Mouse (Mus musculus) mature B cell (primary cell): ENCODE results near the gene Psmb10.

Experiments used
- in situ Hi-C: fragments of 300-500 bp; cut with MboI; formaldehyde crosslinking; loops from 2 replicates; pipeline ENCODE4 v1.14.3; 2019

Psmb10 gene

GRCm38 (mm10) chr8:105937496-105938305 lies 543 bp downstream of the Psmb10 start:
- in situ Hi-C loops: loop anchor here (25.0 kb wide), 1 partner anchor 225 kb away; the partner anchor contains the start of genes 4933405L10Rik, Acd, Enkd1 and Pard6a

DNA sequence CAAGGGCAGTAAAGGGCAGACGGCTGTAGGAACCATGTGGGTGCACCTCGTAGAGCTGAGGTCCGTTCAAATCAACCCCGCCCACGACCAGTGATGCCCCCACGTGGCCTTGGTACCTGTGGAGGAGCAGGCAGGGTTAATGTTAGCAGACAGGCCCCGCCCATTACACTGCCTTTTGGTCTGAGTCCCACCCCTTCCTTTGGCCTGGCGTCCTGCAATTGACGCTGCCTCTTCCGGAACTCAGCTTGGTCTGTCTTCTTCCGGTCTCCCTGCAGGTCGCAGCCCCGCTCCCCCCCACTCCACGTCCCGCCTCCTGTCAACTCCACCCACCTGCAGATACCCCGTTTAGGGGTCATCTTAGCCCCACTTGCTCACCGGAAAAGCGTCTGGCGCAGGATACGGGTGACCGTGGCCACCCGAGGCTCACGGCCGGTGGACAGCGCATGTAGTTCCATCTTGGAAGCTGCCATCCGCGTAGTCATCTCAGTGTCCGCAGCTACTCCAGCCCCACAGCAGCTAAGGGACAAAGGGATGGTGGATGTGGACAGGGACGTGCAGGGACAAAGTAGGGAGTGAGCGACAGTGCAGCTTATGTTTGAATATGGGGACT lies 1.3 kb downstream of the Psmb10 start:
- in situ Hi-C loops: loop anchor here (25.0 kb wide), 1 partner anchor 225 kb away; the partner anchor contains the start of genes 4933405L10Rik, Acd, Enkd1 and Pard6a

GRCm38 (mm10) chr8:105935863-105936603 lies 2.2 kb downstream of the Psmb10 start:
- in situ Hi-C loops: loop anchor here (25.0 kb wide), 1 partner anchor 224 kb away; the partner anchor contains the start of genes 4933405L10Rik, Acd, Enkd1 and Pard6a

DNA sequence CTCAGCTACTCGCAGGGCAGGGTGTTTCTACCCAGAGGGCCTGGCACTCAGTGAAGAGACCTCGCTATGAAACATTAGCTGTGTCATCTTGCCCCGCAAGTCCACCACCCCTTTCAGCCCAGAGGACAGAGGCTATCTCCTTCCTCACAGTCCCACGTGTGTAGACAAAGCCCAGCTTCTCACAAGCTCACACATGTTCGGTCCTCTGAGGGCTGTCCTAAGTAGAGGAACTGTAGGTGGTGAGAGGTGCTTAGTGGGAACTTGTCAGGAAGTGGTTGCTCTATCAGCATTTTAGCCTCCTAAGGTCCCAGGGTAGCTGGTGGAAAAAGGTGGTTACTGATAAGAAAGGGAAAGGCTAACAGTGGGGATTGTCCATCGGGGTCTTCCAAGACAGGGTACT lies 3.1 kb downstream of the Psmb10 start:
- in situ Hi-C loops: loop anchor here (25.0 kb wide), 1 partner anchor 223 kb away; the partner anchor contains the start of genes 4933405L10Rik, Acd, Enkd1 and Pard6a

DNA sequence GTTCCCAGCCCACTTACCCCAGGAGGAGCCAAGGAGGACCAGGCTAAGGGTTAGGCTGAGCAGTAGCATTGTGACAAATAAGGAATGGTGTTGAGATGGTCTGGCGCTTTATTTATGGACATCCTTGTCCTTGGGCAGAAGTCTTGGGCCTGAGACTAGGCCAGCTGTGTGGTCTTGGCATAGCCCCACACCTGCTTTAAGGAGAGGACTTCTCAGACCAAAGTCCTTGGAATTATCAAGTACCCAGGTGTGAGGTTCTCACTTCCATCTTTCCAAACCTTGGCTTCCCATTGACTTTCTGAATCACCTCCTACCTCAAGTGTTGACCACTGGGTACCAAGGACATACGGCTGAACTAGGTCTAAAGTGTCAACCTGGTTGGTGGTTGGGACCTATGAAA lies 4.5 kb downstream of the Psmb10 start, which contains the start of gene Ctrl:
Gene Ctrl (minus strand): TSS at position 101 of the 400 bp plus-strand sequence.
- in situ Hi-C loops: loop anchor here (25.0 kb wide), 1 partner anchor 221 kb away; the partner anchor contains the start of genes 4933405L10Rik, Acd, Enkd1 and Pard6a

GRCm38 (mm10) chr8:105932525-105932924 lies 5.7 kb downstream of the Psmb10 start:
- in situ Hi-C loops: loop anchor here (25.0 kb wide), 1 partner anchor 220 kb away; the partner anchor contains the start of genes 4933405L10Rik, Acd, Enkd1 and Pard6a

GRCm38 (mm10) chr8:105931271-105931670 lies 7.0 kb downstream of the Psmb10 start:
- in situ Hi-C loops: loop anchor here (25.0 kb wide), 1 partner anchor 219 kb away; the partner anchor contains the start of genes 4933405L10Rik, Acd, Enkd1 and Pard6a

DNA sequence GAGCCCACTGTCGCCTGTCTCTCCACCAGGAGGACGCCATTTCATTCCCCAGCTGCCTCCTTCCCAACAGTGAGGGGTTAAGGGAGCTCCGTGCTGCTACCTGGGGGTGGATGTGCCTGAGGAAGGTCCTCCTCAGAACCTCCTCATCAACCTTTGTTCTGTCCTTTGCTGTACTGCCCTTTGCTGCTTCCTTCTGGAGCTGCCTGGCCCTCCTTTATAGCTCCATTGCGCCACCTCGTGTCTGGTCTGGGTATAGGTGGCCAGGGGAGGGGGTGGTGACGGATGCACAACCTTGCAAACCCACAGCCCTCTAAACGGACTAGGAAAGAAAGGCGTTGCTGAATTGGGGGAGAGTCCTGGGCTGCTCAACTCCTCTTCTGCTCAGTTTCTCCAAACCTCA lies 7.6 kb downstream of the Psmb10 start:
- in situ Hi-C loops: loop anchor here (25.0 kb wide), 1 partner anchor 218 kb away; the partner anchor contains the start of genes 4933405L10Rik, Acd, Enkd1 and Pard6a

DNA sequence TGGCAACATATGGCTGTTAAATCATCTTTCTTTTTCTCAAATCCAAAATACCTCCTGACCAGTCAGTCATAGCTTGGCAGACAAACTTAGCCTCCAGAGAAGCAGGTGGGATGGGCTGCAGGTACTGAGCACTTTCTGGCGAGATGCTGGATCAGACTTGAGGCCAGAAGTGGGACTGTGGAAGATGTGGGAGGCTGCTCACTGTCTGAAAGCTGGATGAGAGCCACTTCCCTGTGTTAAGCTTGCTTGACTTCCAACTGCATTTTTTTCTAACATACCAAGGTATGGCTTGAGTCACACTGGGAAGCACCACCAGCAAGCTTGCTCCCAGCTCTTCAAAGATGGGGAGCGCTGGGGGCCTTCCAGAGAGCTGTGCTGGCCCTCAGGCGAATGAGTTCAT lies 13.1 kb downstream of the Psmb10 start:
- in situ Hi-C loops: loop anchor here (25.0 kb wide), 1 partner anchor 213 kb away; the partner anchor contains the start of genes 4933405L10Rik, Acd, Enkd1 and Pard6a

DNA sequence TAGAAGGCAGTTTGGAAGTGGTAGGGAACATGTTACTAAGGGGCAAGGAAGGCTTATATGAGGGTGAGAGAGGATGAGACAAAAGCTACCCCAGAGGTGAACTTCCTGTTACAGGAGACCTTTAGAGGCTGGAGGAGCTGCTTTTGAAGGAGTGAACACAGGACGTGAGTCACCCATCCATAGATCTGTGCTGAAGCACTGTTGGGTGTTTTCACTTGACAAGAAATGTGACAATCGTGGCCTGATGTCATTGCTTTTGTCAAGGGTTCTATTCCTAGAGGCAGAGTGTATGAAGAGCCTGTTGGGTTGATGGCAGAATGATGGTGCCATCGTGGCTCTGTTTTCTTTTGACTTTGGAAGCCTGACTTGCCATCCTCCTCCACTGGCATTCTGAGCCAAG lies 18.9 kb downstream of the Psmb10 start:
- in situ Hi-C loops: no loop called here

DNA sequence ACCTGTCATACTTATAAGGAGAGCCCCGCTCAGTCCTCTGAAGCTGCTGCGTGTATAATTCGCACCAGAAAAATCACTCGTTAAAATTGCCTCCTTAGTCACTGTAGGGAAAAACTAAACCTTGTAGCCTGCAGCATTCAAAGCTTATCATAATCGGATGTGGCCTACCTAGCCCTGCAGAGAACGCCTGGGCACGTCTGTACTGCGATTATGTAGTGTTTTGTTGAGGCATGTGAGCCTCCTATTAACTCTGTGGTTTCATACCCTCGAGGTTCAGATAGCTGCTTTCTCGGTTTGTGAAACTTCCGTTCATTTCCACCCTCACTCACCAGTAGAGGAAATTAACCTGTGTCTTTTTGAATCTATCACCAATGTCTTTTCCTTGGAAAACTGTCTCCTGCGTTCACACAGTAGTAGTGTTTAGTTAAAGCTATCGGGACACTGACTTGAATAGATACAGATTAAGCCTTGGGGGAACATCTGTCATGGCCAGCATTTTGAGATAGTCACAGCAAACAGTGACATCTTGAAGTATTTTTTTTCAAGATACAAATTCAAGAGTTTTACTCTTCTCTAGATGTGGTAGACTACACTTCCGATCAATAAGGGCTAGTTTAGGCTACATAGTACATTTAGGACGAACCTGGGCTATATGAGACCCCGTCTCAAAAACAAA lies 37.2 kb downstream of the Psmb10 start:
- in situ Hi-C loops: no loop called here

DNA sequence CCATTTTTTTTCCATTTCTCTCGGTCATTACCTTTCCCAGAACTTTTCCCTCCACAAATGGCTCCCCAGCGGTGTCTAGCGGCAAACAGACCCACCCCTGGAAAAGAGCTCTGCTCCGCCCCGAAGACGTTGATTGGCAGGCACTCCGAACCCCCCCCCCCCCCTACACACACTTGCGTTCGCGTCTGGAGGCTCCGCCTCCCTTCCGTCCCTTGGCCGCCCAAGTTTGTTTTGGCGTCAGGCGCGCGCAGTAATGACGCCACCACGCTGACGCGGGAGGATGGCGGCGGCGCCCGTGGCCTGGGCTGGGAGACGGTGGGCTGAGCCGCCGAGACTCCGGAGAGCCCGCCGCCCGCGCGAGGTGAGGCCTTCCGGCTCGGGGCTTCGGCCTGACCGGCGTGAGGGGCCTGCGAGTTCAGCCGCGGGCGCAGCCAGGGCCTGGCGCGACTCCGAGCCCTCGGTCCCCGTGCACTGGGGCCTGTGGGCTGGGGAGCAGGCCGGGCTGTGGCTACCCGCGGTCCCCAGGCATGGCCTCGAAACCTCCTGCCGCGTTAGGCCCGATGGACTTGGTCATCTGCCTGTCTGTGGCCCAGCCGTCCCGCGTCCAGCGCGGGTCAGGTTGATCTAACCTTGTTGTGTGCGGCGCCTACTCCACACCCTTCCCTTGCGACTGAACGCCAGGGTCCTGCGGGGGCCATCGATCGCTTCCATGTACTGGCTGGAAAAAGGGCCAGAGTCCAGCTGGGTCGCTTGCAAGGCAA lies 37.9 kb downstream of the Psmb10 start, which contains the start of gene Pskh1:
Gene Pskh1 (plus strand): TSS at position 262 of the 761 bp plus-strand sequence.
- in situ Hi-C loops: no loop called here

DNA sequence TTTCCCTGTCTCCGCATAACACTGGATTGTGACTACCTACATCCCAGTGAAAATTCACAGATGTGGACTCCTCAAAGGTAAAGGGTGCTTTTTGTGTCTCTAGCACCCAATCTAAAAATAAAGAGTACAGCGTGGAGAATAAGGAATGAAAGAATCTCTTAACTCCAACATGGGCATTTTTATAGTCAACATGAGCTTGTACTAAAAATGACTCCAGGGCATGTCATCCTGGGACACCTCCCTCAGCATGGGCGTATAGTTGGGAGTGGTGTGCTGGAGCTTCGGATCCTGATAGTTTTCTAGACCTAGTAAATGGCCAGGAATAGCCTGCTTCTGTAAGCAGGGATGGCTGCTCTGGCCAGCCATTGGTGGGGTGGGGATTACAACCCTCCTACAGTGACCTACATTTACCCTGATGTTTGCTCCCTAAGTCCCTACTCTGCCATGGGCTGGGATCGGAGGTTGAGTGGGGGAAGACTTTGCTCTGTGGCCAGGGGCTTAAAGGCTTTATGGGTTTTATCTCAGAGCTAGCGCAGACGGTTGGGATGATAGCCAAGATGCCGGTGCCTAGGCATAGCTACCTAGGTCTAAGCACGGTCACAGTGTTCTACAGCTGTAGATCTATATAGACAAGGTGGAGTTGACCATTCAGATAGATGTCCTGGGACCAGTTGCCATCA lies 40.3 kb downstream of the Psmb10 start:
- in situ Hi-C loops: no loop called here

- in situ Hi-C loops: no loop called here
These were observed 44.9 kb downstream of the Psmb10 start, which contains the start of gene Nrn1l for GRCm38 (mm10) chr8:105893339-105893738. TSS of gene Nrn1l (plus strand) at chr8:105893567.

DNA sequence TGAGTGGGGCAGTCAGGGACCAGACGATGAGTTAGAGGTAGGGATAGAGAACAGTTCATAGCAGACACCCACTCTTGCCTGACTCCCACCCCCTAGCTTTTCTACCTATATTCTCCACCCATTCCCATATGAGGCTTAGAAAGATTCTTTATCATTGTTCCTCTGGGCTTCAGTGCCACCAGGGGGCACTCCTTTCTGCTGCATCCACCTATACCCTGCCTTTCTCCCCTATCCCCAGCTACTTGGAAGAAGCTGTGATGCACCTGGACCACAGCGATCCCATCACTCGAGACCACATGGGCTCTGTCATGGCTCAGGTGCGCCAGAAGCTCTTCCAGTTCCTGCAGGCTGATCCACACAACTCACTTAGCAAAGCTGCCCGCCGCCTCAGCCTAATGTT lies 45.8 kb downstream of the Psmb10 start:
- in situ Hi-C loops: no loop called here

DNA sequence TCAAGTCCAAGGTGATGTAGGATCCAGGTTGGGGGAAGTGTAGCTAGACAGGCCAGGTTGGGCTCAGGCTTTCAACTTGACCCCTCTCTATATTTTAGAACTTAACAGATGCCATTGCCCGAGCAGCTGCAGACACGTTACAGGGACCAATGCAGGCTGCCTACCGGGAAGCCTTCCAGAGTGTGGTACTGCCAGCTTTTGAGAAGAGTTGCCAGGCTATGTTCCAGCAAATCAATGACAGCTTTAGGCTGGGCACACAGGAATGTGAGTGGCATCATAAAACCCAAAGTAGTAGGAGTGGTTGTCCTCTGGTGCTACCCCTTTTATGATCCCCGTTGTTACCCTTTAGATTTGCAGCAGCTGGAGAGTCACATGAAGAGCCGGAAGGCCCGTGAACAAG lies 47.4 kb downstream of the Psmb10 start:
- in situ Hi-C loops: no loop called here

- in situ Hi-C loops: no loop called here
These were observed 48.3 kb downstream of the Psmb10 start for GRCm38 (mm10) chr8:105889756-105890465.
